9 mouse cellular contexts compared by ENCODE assay signal in the genomic region with DNA sequence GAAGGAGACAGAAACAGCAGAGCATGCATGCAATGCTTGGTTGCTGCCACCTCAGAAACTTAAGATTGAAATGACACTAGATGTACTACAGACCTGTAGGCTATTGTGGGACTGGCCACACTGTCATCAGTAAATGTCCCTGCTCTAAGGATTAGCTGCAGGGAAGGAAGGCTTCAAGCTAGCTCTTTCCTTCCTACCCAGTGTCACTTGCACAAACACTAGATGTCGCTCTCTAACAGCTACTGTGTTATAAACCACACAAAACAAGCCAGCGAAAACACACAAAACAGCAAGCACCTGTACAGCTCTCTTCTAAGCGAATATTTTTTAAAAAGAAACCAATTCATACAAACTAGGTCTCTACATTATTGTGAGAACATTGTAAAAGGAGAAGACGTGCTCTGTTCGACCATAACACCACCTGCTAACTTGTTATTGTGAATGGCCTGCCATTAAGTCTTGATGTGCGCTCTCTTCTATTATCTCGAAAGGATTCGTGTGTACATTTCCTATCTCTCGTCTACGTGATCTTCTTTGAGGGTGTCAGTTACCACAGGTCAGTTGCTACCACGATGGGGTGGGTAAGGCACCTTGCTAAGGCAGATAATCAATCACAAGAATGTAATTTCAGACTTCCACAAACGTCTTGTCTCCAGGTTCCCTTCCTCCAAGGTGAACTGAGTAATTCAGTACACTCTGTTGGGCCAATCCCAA. TPM values are rescaled to one million over a fixed set of nuclear protein-coding genes. Genes with fewer than 3 reads are reported as not detected.
A peak's percentile ranks its signal among the peaks of the same experiment; 100 is the strongest.
DNase-seq lines count a peak whose midpoint lies in the region; ATAC-seq and TF ChIP-seq lines count a peak whose summit lies in the region.
"Had no signal": no experiment of that assay in that cellular context is flagged by ENCODE, and none has a peak within 500 bp of the region (broad histone marks: within the 10 kb centered on the region; RNA-seq: fewer than 3 reads in every experiment).

No protein-coding gene starts in this region.

- peak in 1 of 2 experiments; percentile 38 for DNase-seq in cerebellum, adult 2 months
- DNase-seq in cerebellum, adult 11-12 months, result no peak
- DNase-seq in 3T3-L1 (ENCODE audit: low read depth, low spot score), result peak; percentile 62
- DNase-seq in c-Kit-positive CD71-positive TER-119-negative erythroid progenitor cells, embryonic 14.5 days (ENCODE audit: low read depth), result peak; percentile 28
- DNase-seq in heart, postnatal 4 days, result peak; percentile 29
- DNase-seq in left cerebral cortex, postnatal 25 days (ENCODE audit: low spot score in 2 of 2), result peak; percentile 41 to 60
- DNase-seq in midbrain, postnatal 0 days (ENCODE audit: low spot score), result peak; percentile 76
- no peak for DNase-seq in spleen, postnatal 36 days (ENCODE audit: low spot score in 2 of 2)

- peak; percentile 34 for ATAC-seq in midbrain, postnatal 0 days (ENCODE audit: low FRiP score)

- WGBS in cerebellum, adult 2 months, result 67% methylated on average over 12 of the region's 12 CpGs
- 54% methylated on average over 12 of the region's 12 CpGs for WGBS in midbrain, postnatal 0 days

- H3K4me3 ChIP-seq in cerebellum, adult 2 months (replicated peaks; ENCODE audit: insufficient read depth, low read depth, low read length), result no peak overlapping the region
- H3K4me3 ChIP-seq in midbrain, postnatal 0 days (ENCODE audit: low read depth, low read length), result no peak overlapping the region
- H3K4me3 ChIP-seq: myocyte had no signal

- intact Hi-C loops in left cerebral cortex, postnatal 25 days (cut with DNase I), result loop anchor here (1.0 to 5.0 kb wide), 2 partner anchors 143 to 707 kb away; no protein-coding TSS in a partner anchor

- TF ChIP-seq POLR2A in cerebellum, adult 2 months (IDR thresholded peaks at IDR 0.05; ENCODE audit: borderline replicate concordance, insufficient read depth, low read length), result no peak

- no peak overlapping the region for H3K9ac ChIP-seq in midbrain, postnatal 0 days (replicated peaks; ENCODE audit: low read length, poor library complexity, severe bottlenecking)

- peak; percentile 53; the same call in 1 of the 2 replicates for TF ChIP-seq CTCF in cerebellum, adult 2 months (IDR thresholded peaks at IDR 0.05; ENCODE audit: borderline replicate concordance, insufficient read depth, low read depth, low read length)
- TF ChIP-seq CTCF in midbrain, postnatal 0 days (IDR thresholded peaks at IDR 0.05), result peak; percentile 89

- H3K9me3 ChIP-seq in midbrain, postnatal 0 days (ENCODE audit: low read length), result no peaks in the 10 kb centered on the region

- no peaks in the 10 kb centered on the region for H3K36me3 ChIP-seq in midbrain, postnatal 0 days (ENCODE audit: insufficient read depth, low read length)

- no peaks in the 10 kb centered on the region for H3K4me1 ChIP-seq in cerebellum, adult 2 months (ENCODE audit: control insufficient read depth, insufficient read depth, low read length)
- H3K4me1 ChIP-seq in midbrain, postnatal 0 days (ENCODE audit: insufficient read depth, low read length), result no peaks in the 10 kb centered on the region

- H3K27me3 ChIP-seq in cerebellum, adult 2 months (ENCODE audit: control insufficient read depth, insufficient read depth, low read length), result no peaks in the 10 kb centered on the region; the same call in 1 of the 2 replicates
- H3K27me3 ChIP-seq in midbrain, postnatal 0 days (ENCODE audit: insufficient read depth, low read length), result no peaks in the 10 kb centered on the region

- H3K4me2 ChIP-seq in midbrain, postnatal 0 days (ENCODE audit: low read depth, low read length, poor library complexity, severe bottlenecking), result no peak overlapping the region

- no peak overlapping the region for H3K27ac ChIP-seq in cerebellum, adult 2 months (ENCODE audit: insufficient read depth, low read length)
- H3K27ac ChIP-seq in midbrain, postnatal 0 days (ENCODE audit: low read depth, low read length), result no peak overlapping the region

RNA-seq across cellular contexts. Expression of gene Ralgapa2, which starts 42.3 kb away (rescaled TPM):
- 9.6 TPM in 2 replicates for polyA plus RNA-seq in cerebellum, adult 2 months (2012; rRNA removed)
- 10 to 100 TPM; 33.1 to 35.7 TPM for total RNA-seq in heart, postnatal 4 days (2021)
- total RNA-seq in left cerebral cortex, postnatal 25 days (2021), result 10 to 100 TPM; 20.2 to 24.5 TPM
- total RNA-seq in midbrain, postnatal 0 days (2014; rRNA removed), result 26.5 and 35.0 TPM in 2 replicates
- 6.1 and 8.5 TPM in 2 replicates for polyA plus RNA-seq in midbrain, postnatal 0 days (2015; fragmentation: Nextera tagmentation; extraction: Ambion mirVana)

Comparison
In these comparisons a context has a peak if more than half of its experiments do, and no peak if none do; other contexts are left out.
1. DNase-seq: peak in 3T3-L1 (single experiment), c-Kit-positive CD71-positive TER-119-negative erythroid progenitor cells, embryonic 14.5 days (single experiment), heart, postnatal 4 days (single experiment), left cerebral cortex, postnatal 25 days (2 of 2) and midbrain, postnatal 0 days (single experiment); none in cerebellum, adult 11-12 months (single experiment) and spleen, postnatal 36 days (0 of 2).